Mouse (Mus musculus) heart, embryonic 16.5 days (tissue): ENCODE results near the gene Rbm24. TPM values are rescaled to one million over a fixed set of nuclear protein-coding genes. Genes with fewer than 3 reads are reported as not detected.

Experiments used
- ATAC-seq: fragments of 200-750 bp; cut with Nextera tagmentation; replicated peaks from 2 replicates; pipeline ENCODE4 v1.8.0; 2017; ENCODE audit warnings: moderate number of reproducible peaks; ENCODE audit not compliant: insufficient read depth, low FRiP score; ENCODE audit errors: extremely low read depth
- H3K27ac ChIP-seq: fragments of 300-500 bp; sonication (generic); 2 replicates; pipeline ENCODE4 v1.5.1; 2014; ENCODE audit warnings: mild to moderate bottlenecking, low read length, control low read depth, moderate library complexity
- H3K27me3 ChIP-seq: fragments of 300-500 bp; sonication (generic); 2 replicates; pipeline ENCODE4 v1.6.1; 2014; ENCODE audit warnings: low read length, mixed read lengths; ENCODE audit not compliant: control insufficient read depth, insufficient read depth
- H3K36me3 ChIP-seq: fragments of 300-500 bp; sonication (generic); 2 replicates; pipeline ENCODE4 v1.6.1; 2014; ENCODE audit not compliant: control insufficient read depth, insufficient read depth
- H3K4me1 ChIP-seq: fragments of 300-500 bp; sonication (generic); 2 replicates; pipeline ENCODE4 v1.6.1; 2014; ENCODE audit warnings: low read length, mixed read lengths; ENCODE audit not compliant: control insufficient read depth, insufficient read depth
- H3K4me2 ChIP-seq: fragments of 300-500 bp; sonication (generic); 2 replicates; pipeline ENCODE4 v1.6.1; 2014; ENCODE audit warnings: low read depth, mild to moderate bottlenecking, control low read depth, low read length
- H3K4me3 ChIP-seq: fragments of 300-500 bp; sonication (generic); 2 replicates; pipeline ENCODE4 v1.5.1; 2014; ENCODE audit warnings: mild to moderate bottlenecking, control low read depth, low read length
- H3K9ac ChIP-seq: fragments of 300-500 bp; sonication (generic); 2 replicates; pipeline ENCODE4 v1.6.1; 2014; ENCODE audit warnings: low read length, control low read depth
- H3K9me3 ChIP-seq: fragments of 300-500 bp; sonication (generic); replicated peaks from 2 replicates; pipeline ENCODE4 v1.6.1; 2016; ENCODE audit warnings: low read length; ENCODE audit not compliant: control insufficient read depth
- WGBS: fragments of 180-500 bp; shearing (Covaris S2); extraction: QIAGEN DNeasy Blood & Tissue Kit; methylation state at CpG from one replicate; pipeline ENCODE4 v1.1.7; 2014; 5-methylcytosine and 5-hydroxymethylcytosine counted together
- polyA plus RNA-seq: library from polyadenylated mRNA; unstranded; fragments of >200 nt; fragmentation: Nextera tagmentation; extraction: Ambion mirVana; gene quantifications from 2 replicates; pipeline ENCODE4 v1.2.1, GENCODE M21; 2015

The Rbm24 gene
- polyA plus RNA-seq = 50.7 and 53.4 TPM in 2 replicates

DNA sequence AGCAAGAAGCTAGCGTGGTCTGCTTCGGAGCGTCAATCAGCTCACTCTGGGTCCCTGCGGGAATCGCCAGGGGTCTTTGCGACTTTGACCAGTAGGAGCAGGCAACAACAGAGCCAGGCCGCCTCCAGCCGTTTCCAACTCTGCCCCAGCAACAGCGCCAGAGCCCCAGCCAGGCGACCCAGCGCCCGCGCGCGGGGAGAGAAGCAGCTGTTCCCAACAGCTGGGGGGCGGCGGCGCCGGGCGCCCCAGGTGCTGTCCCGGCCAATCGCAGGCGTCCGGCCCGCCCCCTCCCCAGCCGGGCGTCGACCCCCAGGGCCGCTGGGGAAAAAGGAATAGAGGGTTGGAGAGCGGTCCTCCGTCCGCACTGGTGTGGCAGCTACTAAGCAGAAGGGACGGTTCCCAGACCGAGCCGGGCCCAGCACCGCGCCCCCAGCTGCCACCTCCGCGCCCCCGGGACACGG is at the start of gene Rbm24:
Gene Rbm24 (plus strand): TSS at position 294 of the 461 bp plus-strand sequence.
- H3K27ac ChIP-seq = peak within 1 kb of the TSS; percentile 99
- ATAC-seq = peak; percentile 86
- H3K4me2 ChIP-seq = peak within 1 kb of the TSS; percentile 78
- H3K4me1 ChIP-seq = no peaks in the 10 kb centered on the region
- H3K4me3 ChIP-seq = peak within 1 kb of the TSS; percentile 85
- 0 out of 2 replicates have a peak, but pooled peaks cover 2% of the 10 kb centered on the region for H3K36me3 ChIP-seq
- H3K27me3 ChIP-seq = no peaks in the 10 kb centered on the region
- peak within 1 kb of the TSS; percentile 97 for H3K9ac ChIP-seq
- under 1% methylated on average over 41 of the region's 41 CpGs for WGBS
- H3K9me3 ChIP-seq = no peaks in the 10 kb centered on the region

DNA sequence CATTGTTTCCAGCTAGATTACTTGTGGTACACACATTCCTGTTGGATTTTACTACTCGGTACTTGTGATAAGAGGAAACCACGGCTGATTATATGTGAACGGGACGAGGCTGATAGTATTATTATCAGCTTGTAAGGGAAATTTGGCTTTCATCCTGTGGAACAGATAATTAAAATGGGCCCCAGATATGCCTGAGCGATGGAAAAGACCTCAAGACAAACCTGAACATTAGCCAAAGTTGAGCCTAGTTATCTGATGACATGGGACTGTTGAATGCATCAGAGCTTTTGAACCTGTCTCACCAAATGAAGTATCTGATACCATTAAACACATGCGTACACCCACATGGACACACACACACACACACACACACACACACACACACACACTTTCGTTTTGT is 45.4 kb upstream of the Rbm24 start:
- Histone ChIP-seq H3K4me3 (no peak overlapping the region), H3K9me3 (no peaks in the 10 kb centered on the region), H3K36me3 (no peaks in the 10 kb centered on the region), H3K4me1 (peaks cover 10% of the 10 kb centered on the region; the same call in 1 of the 2 replicates), H3K4me2 (0 out of 2 replicates have a peak overlapping the region, but pooled peaks have one; percentile 5), H3K9ac (no peak overlapping the region), H3K27ac (peak overlapping the region; percentile 47), H3K27me3 (no peaks in the 10 kb centered on the region)
- peak; percentile 32; the same call in 1 of the 2 replicates for ATAC-seq
- 27% methylated on average over 7 of the region's 7 CpGs for WGBS

DNA sequence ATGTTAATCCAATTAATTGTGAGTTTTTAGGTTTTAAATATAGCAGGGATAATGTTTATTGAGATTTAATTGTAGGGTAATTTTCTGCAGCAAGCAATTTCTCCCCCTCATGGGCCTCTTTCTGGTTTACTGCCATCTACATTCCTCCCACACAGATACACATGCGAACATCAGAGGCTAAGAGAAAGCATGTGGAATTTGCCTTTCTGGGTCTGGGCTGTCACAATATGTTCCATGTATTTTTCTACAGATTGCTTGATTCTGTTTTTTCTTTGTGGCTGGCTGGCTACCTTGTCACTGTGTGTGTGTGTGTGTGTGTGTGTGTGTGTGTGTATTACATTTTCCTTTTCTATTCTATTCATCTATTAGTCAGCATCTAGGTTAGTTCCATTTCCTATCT is 42.9 kb upstream of the Rbm24 start:
- Histone ChIP-seq H3K4me2 (no peak overlapping the region), H3K9ac (no peak overlapping the region), H3K4me1 (peaks cover 10% of the 10 kb centered on the region; the same call in 1 of the 2 replicates), H3K27me3 (no peaks in the 10 kb centered on the region), H3K9me3 (no peaks in the 10 kb centered on the region), H3K4me3 (no peak overlapping the region), H3K27ac (no peak overlapping the region), H3K36me3 (no peaks in the 10 kb centered on the region)
- WGBS = 27% methylated on average over 1 of the region's 1 CpGs
- ATAC-seq = no peak

DNA sequence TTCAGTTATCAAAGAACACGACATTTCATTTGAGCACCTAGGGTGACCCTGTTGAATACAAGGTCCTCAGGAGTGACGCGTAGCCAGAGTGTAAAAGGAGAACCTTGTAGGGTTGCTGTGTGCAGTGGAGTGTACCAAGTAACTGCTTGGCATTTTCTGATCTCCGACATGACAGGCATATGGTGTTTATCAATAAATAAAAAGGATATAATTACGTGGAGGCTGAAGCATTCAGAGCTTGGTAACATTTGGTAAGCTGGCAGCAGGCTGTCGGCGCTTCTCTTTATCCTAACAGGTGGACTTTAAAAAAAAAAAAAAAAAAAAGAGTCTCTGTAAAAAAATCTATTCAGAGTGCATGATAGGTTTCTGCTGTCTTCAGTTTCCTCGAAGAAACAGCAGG is 30.8 kb upstream of the Rbm24 start:
- H3K9me3 ChIP-seq = peaks cover 2% of the 10 kb centered on the region; the same call in 1 of the 2 replicates
- H3K27me3 ChIP-seq = no peaks in the 10 kb centered on the region
- no peak overlapping the region for H3K4me3 ChIP-seq
- no peaks in the 10 kb centered on the region for H3K4me1 ChIP-seq
- H3K4me2 ChIP-seq = no peak overlapping the region
- H3K27ac ChIP-seq = no peak overlapping the region
- no peaks in the 10 kb centered on the region for H3K36me3 ChIP-seq
- no peak for ATAC-seq
- H3K9ac ChIP-seq = no peak overlapping the region
- 84% methylated on average over 8 of the region's 8 CpGs for WGBS

DNA sequence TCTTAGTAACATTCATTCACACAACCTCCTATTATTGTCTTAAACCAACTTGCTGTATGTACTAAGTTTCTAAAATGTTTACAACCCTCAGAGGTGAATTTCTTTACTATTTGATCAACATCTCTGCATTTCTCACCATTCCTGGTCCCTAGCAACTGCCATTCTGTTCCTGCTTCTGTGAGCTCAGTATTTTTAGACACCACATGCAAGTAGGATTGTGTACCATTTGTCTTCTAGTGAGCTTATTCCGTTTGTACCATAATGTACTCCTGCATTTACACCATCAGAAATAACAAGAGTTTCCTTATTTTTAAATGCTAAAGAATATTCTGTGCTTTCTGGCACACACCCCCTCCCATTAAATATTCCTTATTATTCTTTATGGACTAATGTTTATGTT is 26.6 kb upstream of the Rbm24 start:
- H3K4me3 ChIP-seq = no peak overlapping the region
- no peaks in the 10 kb centered on the region for H3K36me3 ChIP-seq
- H3K27me3 ChIP-seq = no peaks in the 10 kb centered on the region
- no peak overlapping the region for H3K27ac ChIP-seq
- peaks cover 2% of the 10 kb centered on the region; the same call in 1 of the 2 replicates for H3K9me3 ChIP-seq
- no peak overlapping the region for H3K9ac ChIP-seq
- no peaks in the 10 kb centered on the region for H3K4me1 ChIP-seq
- H3K4me2 ChIP-seq = no peak overlapping the region
- ATAC-seq = no peak
- WGBS = 75% methylated on average over 1 of the region's 1 CpGs

DNA sequence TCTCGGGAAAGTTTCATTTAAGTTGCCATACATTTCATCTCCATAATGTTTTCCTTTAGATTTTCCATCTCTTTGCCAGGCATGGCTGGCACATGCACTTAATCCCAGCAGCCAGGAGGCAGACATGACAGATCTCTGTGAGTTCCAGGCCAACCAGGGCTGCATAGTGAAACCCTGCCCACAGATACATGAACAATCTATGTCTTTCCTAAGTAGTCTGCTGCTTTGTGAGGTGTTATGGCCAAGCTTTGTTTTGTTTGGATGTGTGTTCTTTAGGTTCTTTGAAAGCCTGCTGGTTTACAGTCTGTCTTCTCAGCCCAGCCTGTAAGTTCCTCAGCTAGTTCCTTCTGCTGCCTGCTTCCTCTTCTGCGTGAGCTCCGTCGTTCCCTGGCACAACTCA is 25.3 kb upstream of the Rbm24 start:
- H3K27me3 ChIP-seq = no peaks in the 10 kb centered on the region
- peaks cover under 1% of the 10 kb centered on the region; the same call in 1 of the 2 replicates for H3K9me3 ChIP-seq
- no peaks in the 10 kb centered on the region for H3K4me1 ChIP-seq
- WGBS = 78% methylated on average over 4 of the region's 4 CpGs
- H3K4me3 ChIP-seq = no peak overlapping the region
- H3K36me3 ChIP-seq = no peaks in the 10 kb centered on the region
- no peak overlapping the region for H3K9ac ChIP-seq
- no peak overlapping the region for H3K4me2 ChIP-seq
- ATAC-seq = no peak
- no peak overlapping the region for H3K27ac ChIP-seq

DNA sequence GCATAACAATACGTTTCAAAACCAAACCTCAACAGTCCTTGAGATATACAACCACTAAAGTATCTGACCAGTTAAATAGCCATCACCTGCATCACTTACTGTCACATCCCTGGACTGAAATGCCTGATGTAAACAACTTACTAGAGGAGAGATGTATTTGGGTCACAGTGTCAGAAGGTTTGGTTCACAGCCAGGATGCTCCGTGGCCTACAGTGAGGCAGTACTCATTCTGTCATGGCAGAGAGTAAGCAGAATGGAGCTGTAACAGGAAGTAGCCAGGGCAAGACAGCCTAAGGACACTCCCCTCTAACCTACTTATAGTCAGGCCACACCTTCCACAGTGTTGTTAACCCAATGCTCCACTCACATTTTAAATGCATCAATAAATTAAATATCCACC is 24.3 kb upstream of the Rbm24 start:
- H3K4me2 ChIP-seq = no peak overlapping the region
- H3K4me3 ChIP-seq = no peak overlapping the region
- ATAC-seq = no peak

DNA sequence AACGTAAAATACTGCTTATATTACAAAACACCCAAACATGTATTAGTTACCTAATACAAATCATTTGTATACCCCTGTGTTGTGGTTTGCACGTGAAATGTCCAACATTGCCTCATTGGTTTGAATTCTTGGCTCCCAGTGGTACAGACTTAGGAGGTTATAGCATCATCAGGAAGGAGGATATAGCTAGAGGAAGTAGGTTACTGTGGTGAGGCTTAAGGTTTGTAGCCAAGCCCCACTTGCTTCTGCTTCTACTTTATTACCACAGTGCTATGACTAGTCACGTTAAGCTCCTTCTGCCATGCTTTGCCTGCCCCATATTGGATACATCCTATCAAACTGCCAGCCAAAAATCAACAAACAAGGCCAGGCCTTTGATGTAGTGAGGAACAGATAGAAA is 21.0 kb upstream of the Rbm24 start:
- Histone ChIP-seq H3K27ac (no peak overlapping the region), H3K4me3 (no peak overlapping the region), H3K9me3 (no peaks in the 10 kb centered on the region), H3K27me3 (no peaks in the 10 kb centered on the region), H3K4me1 (no peaks in the 10 kb centered on the region), H3K9ac (no peak overlapping the region), H3K4me2 (no peak overlapping the region), H3K36me3 (no peaks in the 10 kb centered on the region)
- ATAC-seq = no peak
- 74% methylated on average over 3 of the region's 3 CpGs for WGBS

More for the DNA sequence above, 24.3 kb upstream of the Rbm24 start:
- Histone ChIP-seq H3K27me3 (no peaks in the 10 kb centered on the region), H3K36me3 (no peaks in the 10 kb centered on the region), H3K9me3 (no peaks in the 10 kb centered on the region), H3K9ac (no peak overlapping the region), H3K4me1 (no peaks in the 10 kb centered on the region), H3K27ac (no peak overlapping the region)
- WGBS = 72% methylated on average over 2 of the region's 2 CpGs

DNA sequence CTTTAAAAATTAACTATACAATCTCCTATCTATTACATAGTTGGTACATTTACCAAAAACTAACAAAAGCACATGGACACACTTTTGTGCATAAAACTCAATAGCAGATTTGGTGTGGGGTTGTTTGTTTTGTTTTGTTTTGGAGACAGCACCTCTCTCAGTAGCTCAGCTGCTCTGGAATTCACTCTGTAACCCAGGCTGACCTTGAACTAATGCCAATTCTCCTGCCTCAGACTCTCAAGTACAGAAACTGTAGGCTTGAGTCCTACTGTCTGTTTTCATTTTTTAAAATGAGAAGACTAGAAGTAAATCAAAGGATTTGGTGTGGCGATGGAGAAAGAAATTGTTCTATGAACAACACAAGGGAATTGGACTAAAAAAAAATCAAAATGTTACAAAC is 11.1 kb upstream of the Rbm24 start:
- WGBS = 85% methylated on average over 1 of the region's 1 CpGs
- H3K36me3 ChIP-seq = no peaks in the 10 kb centered on the region
- no peak overlapping the region for H3K9ac ChIP-seq
- no peak for ATAC-seq
- H3K4me2 ChIP-seq = no peak overlapping the region
- no peak overlapping the region for H3K4me3 ChIP-seq
- H3K27me3 ChIP-seq = no peaks in the 10 kb centered on the region
- no peak overlapping the region for H3K27ac ChIP-seq
- peaks cover 2% of the 10 kb centered on the region; the same call in 1 of the 2 replicates for H3K9me3 ChIP-seq
- no peaks in the 10 kb centered on the region for H3K4me1 ChIP-seq
